20 mouse cellular contexts compared by ENCODE assay signal in the genomic region with DNA sequence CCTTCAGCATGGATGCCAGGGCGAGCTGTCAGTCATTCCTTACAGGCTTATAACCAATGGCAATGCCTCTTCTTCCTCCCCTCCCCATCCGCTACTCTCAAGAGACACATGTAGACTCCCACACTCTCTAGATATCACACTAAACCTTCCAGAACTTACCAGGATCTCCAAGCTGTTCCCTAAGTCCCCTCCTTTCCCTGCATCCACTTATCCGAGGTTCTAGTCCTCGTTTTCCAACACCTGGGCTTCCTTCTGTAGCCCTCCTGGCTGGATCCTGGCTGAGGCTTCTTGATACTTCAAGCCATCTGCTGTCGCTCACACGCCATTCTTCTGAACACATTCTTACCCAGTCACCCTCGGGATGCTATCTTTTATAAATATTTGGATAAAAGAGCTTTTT.
"Had no signal": no experiment of that assay in that cellular context is flagged by ENCODE, and none has a peak within 500 bp of the region (broad histone marks: within the 10 kb centered on the region; RNA-seq: fewer than 3 reads in every experiment).

No protein-coding gene starts in this region.

- H3K4me3 ChIP-seq: midbrain, embryonic 10.5 days; midbrain, embryonic 12.5 days; myocyte; neural tube, embryonic 13.5 days; neural tube, embryonic 15.5 days had no signal

- H3K4me1 ChIP-seq: midbrain, embryonic 10.5 days; midbrain, embryonic 12.5 days; neural tube, embryonic 13.5 days; neural tube, embryonic 15.5 days had no signal

- H3K4me2 ChIP-seq: midbrain, embryonic 12.5 days; neural tube, embryonic 13.5 days; neural tube, embryonic 15.5 days had no signal

- H3K27me3 ChIP-seq: midbrain, embryonic 12.5 days; neural tube, embryonic 13.5 days; neural tube, embryonic 15.5 days had no signal

- H3K27ac ChIP-seq: liver, embryonic 14.5 days; midbrain, embryonic 10.5 days; midbrain, embryonic 12.5 days; neural tube, embryonic 13.5 days; neural tube, embryonic 15.5 days had no signal

- H3K9ac ChIP-seq: liver, embryonic 14.5 days; midbrain, embryonic 12.5 days; neural tube, embryonic 13.5 days; neural tube, embryonic 15.5 days had no signal

- H3K9me3 ChIP-seq: midbrain, embryonic 10.5 days; midbrain, embryonic 12.5 days; neural tube, embryonic 13.5 days; neural tube, embryonic 15.5 days had no signal

- H3K36me3 ChIP-seq: midbrain, embryonic 12.5 days had no signal

- ATAC-seq: lung, postnatal 0 days; midbrain, embryonic 16.5 days had no signal

- DNase-seq: lung, adult 2 months; lung, postnatal 14 days; lung, postnatal 4 days; midbrain, embryonic 14.5 days; retina, postnatal 1 day; right cerebral cortex, adult 18-20 months; right cerebral cortex, postnatal 25 days; right cerebral cortex, postnatal 4 days; spleen, adult 18-20 months; thymus, adult 18-20 months; thymus, postnatal 14 days; thymus, postnatal 36 days had no signal
